Mouse (Mus musculus) limb, embryonic 11.5 days (tissue): Measurements from ENCODE around the gene Tubb4a. TPM values are rescaled to one million over a fixed set of nuclear protein-coding genes. Genes with fewer than 3 reads are reported as not detected.

Experiments
- ATAC-seq: fragments of 200-750 bp; cut with Nextera tagmentation; 2 replicates; pipeline ENCODE4 v1.8.0; 2017; ENCODE audit warnings: low read depth; ENCODE audit not compliant: insufficient number of reproducible peaks, low FRiP score, low TSS enrichment
- DNase-seq: peaks from one replicate; pipeline ENCODE4 v3.0.0-alpha.2; 2015; ENCODE audit warnings: low spot score
- H3K27ac ChIP-seq: fragments of 300-500 bp; sonication (generic); replicated peaks from 2 replicates; pipeline ENCODE4 v1.5.1; 2014; ENCODE audit warnings: low read depth, mild to moderate bottlenecking, low read length
- H3K27me3 ChIP-seq: fragments of 300-500 bp; sonication (generic); 2 replicates; pipeline ENCODE4 v1.6.1; 2014; ENCODE audit warnings: mild to moderate bottlenecking, low read length, mixed read lengths; ENCODE audit not compliant: control insufficient read depth, insufficient read depth
- H3K36me3 ChIP-seq: fragments of 300-500 bp; sonication (generic); 2 replicates; pipeline ENCODE4 v1.6.1; 2014; ENCODE audit warnings: mild to moderate bottlenecking, low read length, moderate library complexity, mixed read lengths; ENCODE audit not compliant: control insufficient read depth, insufficient read depth
- H3K4me1 ChIP-seq: fragments of 300-500 bp; sonication (generic); 2 replicates; pipeline ENCODE4 v1.6.1; 2014; ENCODE audit warnings: low read length, mixed read lengths; ENCODE audit not compliant: control insufficient read depth, insufficient read depth
- H3K4me2 ChIP-seq: fragments of 300-500 bp; sonication (generic); 2 replicates; pipeline ENCODE4 v1.6.1; 2014; ENCODE audit warnings: low read depth, mild to moderate bottlenecking, moderate library complexity; ENCODE audit not compliant: severe bottlenecking
- H3K4me3 ChIP-seq: fragments of 300-500 bp; sonication (generic); 2 replicates; pipeline ENCODE4 v1.5.1; 2014; ENCODE audit warnings: low read depth, low read length
- H3K9ac ChIP-seq: fragments of 300-500 bp; sonication (generic); 2 replicates; pipeline ENCODE4 v1.6.1; 2014; ENCODE audit warnings: mild to moderate bottlenecking, low read length
- H3K9me3 ChIP-seq: fragments of 300-500 bp; sonication (generic); 2 replicates; pipeline ENCODE4 v1.6.1; 2016; ENCODE audit warnings: low read length; ENCODE audit not compliant: control insufficient read depth
- WGBS: fragments of 180-500 bp; shearing (Covaris S2); extraction: QIAGEN DNeasy Blood & Tissue Kit; methylation state at CpG from one replicate; pipeline ENCODE4 v1.1.7; 2014; 5-methylcytosine and 5-hydroxymethylcytosine counted together
- polyA plus RNA-seq: library from polyadenylated mRNA; unstranded; fragments of >200 nt; fragmentation: Nextera tagmentation; extraction: Ambion mirVana; gene quantifications from 2 replicates; pipeline ENCODE4 v1.2.1, GENCODE M21; 2014

Tubb4a gene
- polyA plus RNA-seq, 1 experiment from 2014 or later: 11.1 TPM

DNA sequence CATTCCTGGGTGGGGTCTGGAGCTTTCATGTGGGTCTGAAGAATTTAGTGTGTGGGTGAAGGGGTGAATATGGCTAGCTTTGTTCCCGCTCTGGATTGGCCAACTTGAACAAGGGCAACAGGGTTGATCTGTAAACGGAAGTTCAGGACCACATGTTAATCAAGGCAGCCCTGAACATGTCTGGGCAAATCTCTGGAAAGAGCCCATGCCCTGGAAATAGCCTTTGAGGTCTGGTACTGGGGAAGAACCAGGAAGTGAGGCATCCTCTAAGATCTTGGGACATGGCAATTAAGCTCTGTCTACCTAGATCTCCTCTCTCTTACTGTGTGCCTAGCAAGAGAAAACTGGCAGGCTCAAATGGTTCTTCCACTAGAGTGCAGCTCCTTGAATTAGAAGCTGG, 34.3 kb upstream of the Tubb4a start:
- DNase-seq: no peak
- Histone ChIP-seq H3K4me2 (no peak overlapping the region), H3K36me3 (no peaks in the 10 kb centered on the region), H3K27ac (no peak overlapping the region), H3K27me3 (no peaks in the 10 kb centered on the region), H3K4me3 (no peak overlapping the region), H3K4me1 (no peaks in the 10 kb centered on the region), H3K9me3 (no peaks in the 10 kb centered on the region), H3K9ac (no peak overlapping the region)
- ATAC-seq: no peak
- WGBS: 76% methylated on average over 2 of the region's 2 CpGs

DNA sequence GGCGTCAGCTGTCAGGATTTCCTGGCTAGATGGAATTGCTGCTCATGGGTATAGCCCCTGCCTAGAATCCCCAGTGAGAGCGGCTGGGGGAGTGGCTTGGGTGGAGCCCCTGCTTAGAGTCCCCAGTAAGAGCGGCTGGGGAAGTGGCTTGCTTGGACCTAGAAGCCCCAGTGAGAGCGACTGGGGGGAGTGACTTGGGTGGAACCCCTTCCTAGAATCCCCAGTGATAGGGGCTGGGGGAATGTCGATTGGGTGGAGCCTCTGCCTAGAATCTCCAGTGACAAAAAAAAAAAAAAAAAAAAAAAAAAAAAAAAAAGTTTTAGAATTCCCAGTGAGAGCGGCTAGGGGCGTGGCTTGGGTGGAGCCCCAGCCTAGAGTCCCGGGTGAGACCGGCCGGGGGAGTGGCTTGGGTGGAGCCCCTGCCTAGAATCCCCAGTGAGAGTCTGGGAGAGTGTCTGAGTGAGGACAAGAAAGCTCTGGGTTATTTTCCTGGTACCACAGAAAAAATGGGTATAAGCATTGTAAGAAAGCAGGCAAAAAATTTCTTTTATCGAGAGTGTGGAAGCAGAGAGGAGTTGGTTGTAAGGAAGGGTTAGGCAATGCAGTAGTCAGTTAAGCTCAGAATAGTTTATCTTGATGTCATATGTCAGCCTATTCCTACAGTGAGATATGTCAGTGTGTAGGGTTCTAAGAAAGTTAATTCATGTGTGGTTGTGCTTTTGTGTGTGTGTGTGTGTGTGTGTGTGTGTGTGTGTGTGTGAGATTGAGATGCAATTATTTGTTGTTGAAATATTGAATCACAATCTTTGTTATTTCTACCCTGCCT, 31.2 kb upstream of the Tubb4a start:
- H3K9me3 ChIP-seq: no peaks in the 10 kb centered on the region
- H3K4me2 ChIP-seq: peak overlapping the region; percentile 1; the same call in 1 of the 2 replicates
- no peaks in the 10 kb centered on the region for H3K36me3 ChIP-seq
- WGBS: 0% methylated on average over 11 of the region's 11 CpGs
- no peak overlapping the region for H3K9ac ChIP-seq
- H3K4me3 ChIP-seq: no peak overlapping the region
- ATAC-seq (peak; percentile 73; the same call in 1 of the 2 replicates), DNase-seq (peak; percentile 55)
- H3K4me1 ChIP-seq: no peaks in the 10 kb centered on the region
- H3K27ac ChIP-seq: no peak overlapping the region
- no peaks in the 10 kb centered on the region for H3K27me3 ChIP-seq

DNA sequence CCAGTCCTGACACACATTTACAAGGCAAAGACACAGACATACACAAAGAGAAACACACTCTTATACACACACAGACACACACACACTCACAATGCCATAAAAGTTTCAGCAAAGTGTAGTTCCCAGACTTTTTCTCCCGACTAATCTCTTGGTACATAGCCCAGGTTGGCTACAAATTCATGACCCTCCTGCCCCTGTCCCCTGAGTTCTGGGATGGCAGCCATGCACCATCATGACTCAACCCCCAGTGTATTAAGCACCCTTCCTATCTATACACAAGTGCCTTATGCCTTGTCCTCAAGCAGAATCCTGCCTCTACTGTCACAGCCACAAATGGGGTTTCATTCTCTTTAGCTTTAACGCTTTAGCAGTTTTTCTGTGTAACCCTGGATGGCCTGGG, 29.2 kb upstream of the Tubb4a start:
- DNase-seq (no peak), ATAC-seq (no peak)
- Histone ChIP-seq H3K9ac (no peak overlapping the region), H3K4me2 (no peak overlapping the region), H3K4me3 (no peak overlapping the region), H3K36me3 (no peaks in the 10 kb centered on the region), H3K4me1 (no peaks in the 10 kb centered on the region), H3K9me3 (no peaks in the 10 kb centered on the region), H3K27me3 (no peaks in the 10 kb centered on the region), H3K27ac (no peak overlapping the region)
- 79% methylated on average over 2 of the region's 2 CpGs for WGBS

DNA sequence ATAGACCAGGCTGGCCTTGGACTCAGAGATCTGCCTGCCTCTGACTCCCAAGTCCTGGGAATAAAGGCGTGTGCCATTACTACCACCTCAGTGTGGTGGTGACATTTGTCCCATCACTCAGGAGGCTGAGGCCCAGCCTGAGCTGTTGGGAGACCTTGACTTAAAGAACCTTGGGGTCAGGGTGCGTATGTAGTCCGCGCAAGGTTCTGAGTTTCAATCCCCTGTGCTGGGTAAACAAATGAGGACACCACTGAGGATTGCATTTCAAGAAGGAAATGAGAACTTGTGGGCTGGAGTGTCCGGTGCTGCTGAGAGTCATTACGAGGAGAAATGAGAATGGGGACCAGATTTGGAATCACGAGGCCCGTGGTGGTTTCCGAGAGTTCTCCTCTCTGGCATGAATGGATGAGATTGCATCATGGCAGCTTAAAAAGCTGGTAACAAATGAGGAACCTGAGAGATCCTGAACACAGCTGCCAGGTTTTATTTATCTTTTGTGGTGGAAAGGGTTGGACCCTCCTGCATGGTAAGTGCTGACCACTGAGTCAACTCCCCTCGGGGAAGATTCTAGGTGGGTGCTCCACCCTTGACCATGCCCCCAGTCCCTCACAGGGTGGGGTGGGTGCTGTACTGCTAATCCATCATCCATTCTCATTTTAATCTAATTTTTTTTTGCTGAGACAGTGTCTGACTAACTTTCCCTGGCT, 25.3 kb upstream of the Tubb4a start:
- Histone ChIP-seq H3K4me1 (no peaks in the 10 kb centered on the region), H3K4me2 (no peak overlapping the region), H3K9me3 (no peaks in the 10 kb centered on the region), H3K36me3 (no peaks in the 10 kb centered on the region), H3K27me3 (no peaks in the 10 kb centered on the region), H3K9ac (no peak overlapping the region), H3K27ac (no peak overlapping the region), H3K4me3 (no peak overlapping the region)
- whole genome bisulfite sequencing: 90% methylated on average over 10 of the region's 10 CpGs
- ATAC-seq: no peak
- DNase-seq: no peak

DNA sequence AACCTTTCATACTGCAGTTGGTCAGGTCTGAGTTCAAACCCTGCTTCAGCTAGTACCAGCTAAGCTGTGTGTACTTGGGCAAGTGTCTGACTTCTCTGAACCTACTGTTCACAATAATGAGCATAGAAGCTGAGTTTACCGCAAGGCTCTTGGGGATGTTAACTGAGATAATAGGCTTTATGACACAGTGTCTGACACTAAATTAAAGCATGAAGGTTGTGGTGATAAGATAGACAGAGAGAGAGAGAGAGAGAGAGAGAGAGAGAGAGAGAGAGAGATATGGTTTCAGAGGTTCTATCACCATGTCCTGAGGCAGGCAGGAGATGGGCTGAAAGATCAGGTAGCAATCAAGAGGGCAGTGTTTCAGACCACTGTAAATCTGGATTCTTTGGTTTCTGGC, 22.4 kb upstream of the Tubb4a start:
- no peak for DNase-seq
- no peak overlapping the region for H3K4me2 ChIP-seq

DNA sequence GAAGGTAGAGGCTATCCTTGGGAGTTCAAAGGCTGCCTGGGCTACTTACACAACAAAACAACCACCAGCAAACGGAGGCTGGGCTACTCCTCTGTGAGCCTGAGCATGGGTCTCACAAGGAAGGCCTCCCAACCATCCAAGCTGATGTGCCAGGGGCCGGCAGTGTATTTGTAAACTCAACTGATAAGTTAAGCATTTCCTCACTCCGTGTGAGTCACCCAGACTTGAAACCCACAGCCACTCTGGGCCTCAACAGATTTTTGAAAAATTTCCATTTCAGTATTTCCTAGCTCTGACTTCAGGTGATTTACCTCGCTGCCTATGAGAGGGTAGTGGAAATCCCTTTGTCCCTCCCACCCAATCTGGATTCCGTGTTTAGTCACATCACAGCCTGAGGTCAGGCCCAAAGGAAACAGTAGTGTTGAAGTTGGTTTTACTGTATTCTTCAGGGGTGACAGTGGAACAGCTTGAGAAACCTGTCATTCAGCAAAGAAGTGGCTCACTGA, 21.1 kb upstream of the Tubb4a start:
- Histone ChIP-seq H3K4me3 (no peak overlapping the region), H3K9me3 (no peaks in the 10 kb centered on the region), H3K27ac (no peak overlapping the region), H3K4me1 (0 out of 2 replicates have a peak, but pooled peaks cover 2% of the 10 kb centered on the region), H3K4me2 (no peak overlapping the region), H3K9ac (no peak overlapping the region), H3K36me3 (no peaks in the 10 kb centered on the region), H3K27me3 (no peaks in the 10 kb centered on the region)
- 54% methylated on average over 5 of the region's 5 CpGs for whole genome bisulfite sequencing
- DNase-seq (no peak), ATAC-seq (no peak)

More for the DNA sequence above, 22.4 kb upstream of the Tubb4a start:
- H3K27ac ChIP-seq: no peak overlapping the region
- no peaks in the 10 kb centered on the region for H3K9me3 ChIP-seq
- no peak overlapping the region for H3K4me3 ChIP-seq
- no peaks in the 10 kb centered on the region for H3K4me1 ChIP-seq
- H3K27me3 ChIP-seq: no peaks in the 10 kb centered on the region
- H3K36me3 ChIP-seq: no peaks in the 10 kb centered on the region
- ATAC-seq: no peak
- no peak overlapping the region for H3K9ac ChIP-seq
- 82% methylated on average over 1 of the region's 1 CpGs for WGBS

DNA sequence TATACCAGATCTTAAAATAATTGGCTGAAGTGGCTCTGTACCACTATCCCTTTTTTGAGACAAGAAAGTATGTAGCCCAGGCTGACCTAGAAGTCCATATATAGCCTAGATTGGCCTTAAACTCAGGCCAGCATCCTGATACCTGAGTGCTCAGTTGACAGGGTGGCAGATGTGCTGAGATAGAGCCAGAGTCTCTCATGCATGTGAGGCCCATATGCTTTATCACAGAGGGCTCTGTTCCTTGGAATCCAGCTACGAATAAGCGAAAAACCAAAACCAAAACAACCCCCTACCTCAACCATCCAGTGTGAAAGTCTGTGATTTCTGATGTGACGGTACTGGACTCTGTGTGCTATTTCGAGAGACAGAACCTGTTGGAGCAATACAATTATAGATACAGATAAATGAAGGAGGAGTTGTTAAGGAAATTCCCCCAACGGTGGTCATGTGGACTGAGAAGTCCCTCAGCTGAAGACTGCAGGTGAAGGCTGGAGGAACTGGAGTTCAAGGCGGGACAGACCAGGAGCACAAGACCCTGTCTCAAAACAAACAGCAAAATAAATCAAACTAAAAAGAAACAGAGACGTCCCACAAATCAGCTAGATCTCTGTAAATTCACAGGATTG, 20.6 kb upstream of the Tubb4a start:
- 75% methylated on average over 7 of the region's 7 CpGs for WGBS
- Histone ChIP-seq H3K36me3 (no peaks in the 10 kb centered on the region), H3K27ac (no peak overlapping the region), H3K27me3 (no peaks in the 10 kb centered on the region), H3K4me3 (no peak overlapping the region), H3K9me3 (no peaks in the 10 kb centered on the region), H3K4me2 (no peak overlapping the region), H3K9ac (no peak overlapping the region), H3K4me1 (0 out of 2 replicates have a peak, but pooled peaks cover 2% of the 10 kb centered on the region)
- ATAC-seq (no peak), DNase-seq (no peak)

DNA sequence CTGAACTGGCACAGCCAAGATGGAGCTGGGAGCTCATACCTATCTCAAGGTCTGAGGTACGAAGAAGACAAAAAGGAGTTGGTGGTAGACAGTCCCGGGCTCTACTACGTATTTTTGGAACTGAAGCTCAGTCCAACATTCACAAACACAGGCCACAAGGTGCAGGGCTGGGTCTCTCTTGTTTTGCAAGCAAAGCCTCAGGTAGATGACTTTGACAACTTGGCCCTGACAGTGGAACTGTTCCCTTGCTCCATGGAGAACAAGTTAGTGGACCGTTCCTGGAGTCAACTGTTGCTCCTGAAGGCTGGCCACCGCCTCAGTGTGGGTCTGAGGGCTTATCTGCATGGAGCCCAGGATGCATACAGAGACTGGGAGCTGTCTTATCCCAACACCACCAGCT, 19.5 kb upstream of the Tubb4a start:
- Histone ChIP-seq H3K4me1 (0 out of 2 replicates have a peak, but pooled peaks cover 2% of the 10 kb centered on the region), H3K27me3 (no peaks in the 10 kb centered on the region), H3K4me3 (no peak overlapping the region), H3K9ac (no peak overlapping the region), H3K27ac (no peak overlapping the region), H3K4me2 (peak overlapping the region; percentile 90; the same call in 1 of the 2 replicates), H3K36me3 (no peaks in the 10 kb centered on the region), H3K9me3 (no peaks in the 10 kb centered on the region)
- WGBS: 89% methylated on average over 5 of the region's 5 CpGs
- DNase-seq (no peak), ATAC-seq (no peak)
